Mouse (Mus musculus) left cerebral cortex, postnatal 10 days (tissue): ENCODE data around the gene Irx2. TPM values are rescaled to one million over a fixed set of nuclear protein-coding genes. Genes with fewer than 3 reads are reported as not detected.

Source experiments
- DNase-seq, 2 experiments: peaks; one replicate each; pipeline ENCODE4 v3.0.0; 2021 to 2022; ENCODE audit warnings: low spot score in 2 of 2, mixed read lengths in 1 of 2; ENCODE audit errors: extremely low spot score in 1 of 2
- intact Hi-C: fragments of 180-260 bp; cut with DNase I; formaldehyde crosslinking; loops from one replicate; pipeline ENCODE4 v1.15.1; 2025
- total RNA-seq, 2 experiments: library from RNA; stranded (reverse); gene quantifications; 2 replicates each; pipeline ENCODE4 v1.2.3; 2021

Gene Irx2
- total RNA-seq, 2 experiments from 2014 or later, result 0.12 to 0.17 TPM

DNA sequence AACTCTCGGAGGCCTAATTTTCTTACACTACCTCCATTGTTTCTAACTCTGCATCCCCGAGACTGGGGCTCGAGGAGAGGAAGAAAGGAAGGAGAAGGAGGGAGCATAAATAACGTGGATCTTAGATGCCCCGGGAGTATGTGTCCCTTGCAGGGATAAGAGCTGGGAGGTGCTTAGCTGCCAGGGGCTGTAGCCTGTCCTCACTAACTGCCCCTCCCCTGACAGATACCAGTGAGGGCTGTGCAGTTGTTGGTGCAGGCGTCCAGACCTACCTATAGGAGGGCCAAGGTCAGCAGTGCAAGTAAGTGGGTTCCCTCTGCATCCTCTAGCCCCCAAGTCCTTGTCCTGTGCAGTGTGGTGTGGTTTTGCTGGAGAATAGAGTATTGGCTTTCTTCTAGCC lies 3.7 kb downstream of the Irx2 start:
- DNase-seq, result no peak

DNA sequence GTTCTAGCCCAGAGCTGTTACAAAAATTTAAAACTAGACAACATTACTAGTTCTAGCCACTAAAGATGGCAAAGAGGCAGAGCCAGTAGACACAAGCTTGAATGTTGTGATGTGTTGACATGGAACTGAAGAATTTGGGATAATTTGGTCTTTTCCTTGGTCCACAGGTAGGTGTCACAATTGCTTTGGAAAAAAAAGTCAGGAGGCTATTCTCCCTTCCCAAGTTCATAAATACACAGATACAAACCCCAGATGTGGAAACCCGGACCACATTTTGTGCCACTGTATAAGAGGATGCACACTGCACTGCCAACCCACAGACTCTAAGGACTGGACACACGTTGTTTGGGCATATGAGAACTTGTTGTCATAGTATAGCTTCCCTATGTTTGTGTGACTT lies 4.5 kb downstream of the Irx2 start:
- DNase-seq, result no peak
- intact Hi-C loops, result loop anchor here (5.0 kb wide), 2 partner anchors 336 to 634 kb away; no protein-coding TSS in a partner anchor

More for the DNA sequence above, 3.7 kb downstream of the Irx2 start:
- intact Hi-C loops, result loop anchor here (5.0 kb wide), 2 partner anchors 335 to 635 kb away; no protein-coding TSS in a partner anchor

DNA sequence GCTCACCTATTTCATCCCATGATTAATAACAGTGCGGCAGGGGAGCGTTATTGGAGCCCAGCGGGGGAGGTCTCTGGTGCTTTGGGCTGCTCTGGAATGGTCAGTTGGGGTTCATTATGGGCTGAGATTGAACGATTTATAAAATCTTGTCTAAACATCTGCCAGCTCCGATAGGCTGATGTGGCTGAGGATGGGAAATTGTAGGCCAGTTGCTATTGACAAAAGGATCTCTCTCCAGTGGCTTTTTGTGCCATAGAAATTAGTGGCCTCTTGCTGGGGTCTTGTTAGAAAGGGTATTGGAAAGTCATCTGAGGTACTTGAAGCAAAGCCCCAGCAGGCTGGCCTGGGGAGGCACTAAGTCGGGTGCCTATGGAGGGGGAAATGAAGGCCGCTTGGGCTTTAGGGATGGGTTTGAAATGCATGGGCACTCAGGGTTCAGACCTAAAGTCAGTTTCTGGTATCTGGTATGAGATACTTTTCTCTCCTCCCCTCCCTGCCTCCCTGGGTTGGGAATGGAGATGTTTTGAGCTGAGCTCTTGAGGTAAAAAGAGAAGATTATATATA lies 6.2 kb downstream of the Irx2 start:
- DNase-seq, result no peak
- intact Hi-C loops, result loop anchor here (5.0 kb wide), 2 partner anchors 338 to 632 kb away; no protein-coding TSS in a partner anchor

DNA sequence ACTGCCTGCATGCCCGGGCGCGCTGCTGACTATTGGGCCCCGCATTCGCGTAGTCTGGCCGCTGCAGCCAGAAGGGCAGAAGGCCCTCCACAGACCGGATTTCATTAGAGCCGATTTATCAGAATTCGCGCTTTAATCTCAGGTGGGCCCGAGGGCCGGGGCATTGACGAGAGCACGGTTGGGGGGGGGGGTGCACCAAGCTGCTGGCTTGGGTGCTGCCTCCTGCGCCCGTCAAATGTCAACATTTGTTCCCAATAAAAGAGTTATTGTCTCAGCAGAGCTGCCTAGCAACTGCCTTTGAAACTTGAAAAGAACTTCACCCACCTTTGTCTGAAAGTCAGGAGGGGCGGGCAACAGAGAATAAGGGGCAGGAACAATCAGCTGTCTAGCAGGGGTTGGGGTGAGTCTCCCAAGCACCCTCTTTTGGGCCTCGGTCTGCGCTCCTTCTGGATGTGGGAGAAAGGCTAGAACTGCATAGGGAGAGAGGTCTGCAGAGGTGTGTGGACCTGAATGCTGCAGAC lies 7.8 kb downstream of the Irx2 start:
- intact Hi-C loops, result no loop called here
- DNase-seq, result no peak

DNA sequence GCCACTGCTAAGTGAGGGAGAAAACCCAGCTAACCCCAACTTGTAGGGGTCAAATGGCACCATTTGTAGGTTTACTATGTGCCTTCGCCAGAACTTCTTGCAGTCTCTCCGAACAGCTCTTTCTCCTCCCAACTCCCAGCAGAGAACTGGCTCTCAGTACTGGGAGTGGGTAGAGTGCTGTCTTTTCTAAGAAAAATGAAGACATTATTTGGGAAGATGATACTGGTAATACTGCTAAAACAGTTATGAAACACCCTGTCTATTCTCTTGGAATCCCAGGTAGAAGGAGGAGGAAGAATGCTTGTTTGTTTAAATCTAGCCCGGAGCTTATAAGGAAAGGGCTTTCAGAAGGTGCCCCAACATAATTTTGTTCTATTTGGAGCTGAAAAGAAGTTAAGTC lies 8.9 kb downstream of the Irx2 start:
- no peak for DNase-seq
- intact Hi-C loops, result no loop called here

DNA sequence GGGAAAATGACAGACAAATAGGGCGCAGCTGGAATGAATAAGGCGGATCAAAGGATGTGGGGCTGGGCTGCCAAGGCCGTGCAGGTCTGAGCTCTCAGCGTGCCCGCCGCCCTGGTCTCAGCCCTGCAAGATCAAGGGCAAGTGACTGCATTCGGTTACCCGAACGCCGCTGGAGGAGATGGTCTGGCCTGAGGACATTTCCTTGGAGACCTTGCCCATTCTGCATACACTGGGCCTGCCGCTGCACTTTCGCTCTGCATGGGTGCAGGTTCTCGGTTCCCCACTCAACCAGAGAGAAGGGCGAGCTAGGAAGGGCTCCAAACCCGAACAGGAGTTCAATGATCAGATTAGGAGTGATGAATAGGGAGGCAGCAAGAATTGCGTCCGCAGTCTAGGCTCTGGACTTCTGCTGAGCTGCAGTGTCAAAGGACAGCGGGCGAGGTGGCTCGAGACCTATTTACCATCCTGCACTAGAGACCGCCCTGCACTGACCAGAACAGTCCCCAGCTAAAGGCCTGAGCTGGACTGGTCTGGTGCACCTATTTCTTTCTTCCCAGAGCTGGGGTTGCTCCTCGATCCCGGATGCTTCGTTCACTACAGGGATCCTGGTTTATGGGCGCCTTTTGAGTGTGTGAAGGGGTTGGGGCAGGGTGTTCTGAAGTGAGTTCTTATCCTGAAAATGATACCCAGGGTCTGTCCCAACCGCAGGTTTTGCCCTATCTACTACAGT lies 9.9 kb downstream of the Irx2 start:
- no peak for DNase-seq
- intact Hi-C loops, result no loop called here

DNA sequence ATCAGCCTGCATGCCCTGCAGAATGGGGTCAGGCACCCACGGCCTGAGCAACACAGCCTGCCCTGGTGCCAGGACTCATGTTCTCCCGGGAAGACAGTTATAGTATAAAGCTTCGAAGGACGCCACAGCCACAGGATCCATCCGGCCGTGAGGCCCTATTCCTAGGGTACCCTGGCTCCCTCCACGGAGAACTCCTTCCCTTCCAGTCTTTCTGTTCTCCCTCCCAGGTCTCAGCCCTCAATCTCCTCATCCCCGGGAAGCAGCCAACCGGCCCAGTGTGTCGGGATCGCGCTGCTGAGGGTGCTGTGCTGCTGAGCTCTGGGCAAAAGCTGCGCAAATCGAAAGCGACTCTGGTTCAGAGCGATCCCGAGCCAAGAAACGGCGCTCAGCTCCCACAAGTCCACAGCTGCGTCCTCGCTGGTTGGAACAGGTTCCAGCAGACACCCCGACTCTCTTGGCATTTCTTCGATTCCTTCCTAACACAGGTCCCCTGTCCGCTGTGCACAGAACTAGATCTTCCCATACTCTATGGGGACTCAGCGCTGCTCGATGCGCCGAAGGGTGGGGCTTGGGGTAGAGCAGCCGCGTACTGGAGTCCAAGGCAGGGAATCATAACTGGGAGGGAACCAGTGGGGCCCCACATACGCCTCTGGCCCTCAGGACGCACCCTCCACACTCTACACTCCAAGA lies 11.0 kb downstream of the Irx2 start:
- DNase-seq, result no peak
- intact Hi-C loops, result loop anchor here (5.0 kb wide), 1 partner anchor 623 kb away; the partner anchor contains the start of gene Irx4

DNA sequence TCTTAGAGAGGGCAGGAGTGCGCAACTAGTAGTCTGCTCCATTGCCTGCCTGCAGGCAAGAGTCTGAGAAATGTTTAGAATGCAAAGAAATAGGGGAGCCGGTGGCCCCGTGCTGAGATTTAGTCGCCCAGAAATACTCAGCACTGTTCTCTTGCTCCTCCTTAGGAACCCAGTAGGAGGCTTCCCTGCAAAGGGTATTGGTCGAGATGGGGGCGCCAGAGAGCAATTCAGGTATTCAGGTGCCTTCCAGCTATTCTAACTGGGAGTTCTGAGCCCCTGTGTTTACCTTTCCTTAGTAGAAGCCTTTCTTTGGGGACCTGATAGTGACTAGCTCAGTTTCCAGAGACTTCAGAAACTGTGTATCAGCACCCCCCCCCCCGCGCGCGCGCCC lies 11.5 kb downstream of the Irx2 start:
- intact Hi-C loops, result loop anchor here (5.0 kb wide), 1 partner anchor 622 kb away; the partner anchor contains the start of gene Irx4
- DNase-seq, result no peak

DNA sequence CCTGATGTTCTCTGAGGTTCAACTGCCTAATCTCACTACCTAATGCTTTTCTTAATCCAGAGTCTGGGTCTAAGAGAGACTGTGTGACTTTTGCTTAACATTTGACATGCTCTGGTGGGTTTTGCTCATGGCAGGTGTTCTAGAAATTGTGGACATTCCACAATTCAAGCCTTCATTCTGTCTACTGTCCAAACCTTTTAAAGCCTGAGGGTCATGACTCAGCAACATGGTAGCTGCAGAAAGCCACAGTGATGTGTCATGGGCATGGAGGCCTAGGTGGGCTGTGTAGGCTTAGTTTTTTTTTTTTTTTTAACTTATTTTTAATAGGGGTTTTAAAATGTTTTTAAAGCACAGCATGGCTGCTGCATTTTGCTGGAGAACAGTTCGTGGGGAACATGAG lies 27.8 kb downstream of the Irx2 start:
- intact Hi-C loops, result no loop called here
- DNase-seq, result no peak

DNA sequence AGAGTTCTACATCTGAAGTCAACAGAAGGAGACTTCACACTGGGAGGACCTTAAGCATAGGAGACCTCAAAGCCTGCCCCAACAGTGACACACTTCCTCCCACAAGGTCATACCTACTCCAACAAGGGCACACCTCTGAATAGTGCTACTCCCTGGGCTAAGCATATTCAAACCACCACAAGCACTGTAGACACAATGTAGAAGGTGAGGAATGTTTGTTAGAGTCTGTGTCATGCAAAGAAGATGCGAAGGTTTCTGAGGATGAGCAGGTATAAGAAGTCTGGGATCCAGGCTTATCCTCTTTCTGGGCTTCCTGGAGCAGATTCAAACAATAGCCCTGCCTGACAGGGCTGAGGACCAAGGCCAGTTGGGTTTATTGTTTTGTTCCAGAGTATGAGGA lies 47.2 kb downstream of the Irx2 start:
- intact Hi-C loops, result no loop called here
- DNase-seq, result no peak
